Mouse (Mus musculus) frontal cortex, postnatal 14 days (tissue): Measurements from ENCODE around the gene Mms22l.
"Not testable (repeated sequence)": the region's sequence is repeated elsewhere in the genome, so short reads cannot be mapped to it uniquely, and the experiment has no call there.

Experiments
- DNase-seq, 2 experiments: peaks; one replicate each; pipeline ENCODE4 v3.0.0; 2022; ENCODE audit warnings: low spot score in 2 of 2

Gene Mms22l

GRCm38 (mm10) chr4:24620440-24620839, 124.2 kb downstream of the Mms22l start:
- DNase-seq, result no peak

GRCm38 (mm10) chr4:24621422-24622187, 125.4 kb downstream of the Mms22l start:
- peak; percentile 14 to 18 for DNase-seq

GRCm38 (mm10) chr4:24625951-24626584, 129.8 kb downstream of the Mms22l start:
- DNase-seq, result no peak

DNA sequence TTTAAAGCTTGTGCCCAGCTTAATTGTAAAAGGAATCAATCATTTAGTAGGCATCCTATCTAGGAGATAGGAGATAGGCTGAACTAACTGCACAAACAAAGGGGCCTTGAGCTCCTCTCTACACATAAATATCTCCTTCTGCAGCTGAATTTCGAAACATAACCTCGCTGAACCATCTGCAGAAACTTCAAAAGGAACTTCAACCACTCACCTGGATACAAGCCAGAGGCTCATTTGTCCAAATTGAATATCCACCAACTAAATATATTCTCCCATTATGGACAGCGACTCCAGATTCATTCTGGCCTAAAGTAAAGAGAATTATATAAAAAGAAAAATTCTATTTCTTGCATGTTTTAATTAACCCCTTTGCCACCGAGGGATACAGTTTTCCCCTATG, 130.4 kb downstream of the Mms22l start:
- no peak for DNase-seq

- no peak for DNase-seq
These were observed 131.6 kb downstream of the Mms22l start for GRCm38 (mm10) chr4:24627871-24628270.

GRCm38 (mm10) chr4:24630430-24630829, 134.2 kb downstream of the Mms22l start:
- DNase-seq, result no peak

DNA sequence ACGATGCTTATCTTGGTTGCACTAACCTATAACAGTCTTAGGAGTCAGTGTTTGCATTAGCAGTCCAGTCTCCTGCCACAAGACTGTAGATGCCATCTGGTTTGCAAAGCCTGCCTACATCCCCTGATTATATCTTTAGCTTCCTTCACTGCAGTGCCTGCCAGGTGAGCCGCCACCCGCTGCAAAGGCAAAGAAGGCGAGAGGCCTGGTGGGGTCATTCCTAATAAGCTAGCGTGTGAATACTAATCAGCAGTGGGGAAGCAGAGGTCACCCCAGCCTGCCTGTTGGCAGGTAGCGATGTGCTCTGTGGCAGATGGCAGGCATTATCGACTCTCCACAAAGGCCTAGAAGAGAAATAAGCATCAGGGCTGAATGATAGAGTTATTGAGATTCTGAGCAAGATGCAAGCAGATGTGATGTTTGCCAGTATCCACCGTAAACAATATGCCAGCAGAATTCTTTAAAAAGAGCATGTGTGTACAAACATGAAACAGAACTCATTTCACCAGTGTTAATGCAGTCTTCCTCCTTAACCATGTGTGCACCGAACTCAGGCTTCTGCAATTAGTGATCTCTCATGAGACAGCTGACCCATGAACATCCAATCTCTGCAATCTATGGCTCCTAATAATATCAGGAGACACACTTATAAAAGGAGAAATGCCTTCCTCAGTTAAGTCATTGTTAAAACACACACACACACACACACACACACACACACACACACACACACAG, 135.1 kb downstream of the Mms22l start:
- DNase-seq, result no peak

DNA sequence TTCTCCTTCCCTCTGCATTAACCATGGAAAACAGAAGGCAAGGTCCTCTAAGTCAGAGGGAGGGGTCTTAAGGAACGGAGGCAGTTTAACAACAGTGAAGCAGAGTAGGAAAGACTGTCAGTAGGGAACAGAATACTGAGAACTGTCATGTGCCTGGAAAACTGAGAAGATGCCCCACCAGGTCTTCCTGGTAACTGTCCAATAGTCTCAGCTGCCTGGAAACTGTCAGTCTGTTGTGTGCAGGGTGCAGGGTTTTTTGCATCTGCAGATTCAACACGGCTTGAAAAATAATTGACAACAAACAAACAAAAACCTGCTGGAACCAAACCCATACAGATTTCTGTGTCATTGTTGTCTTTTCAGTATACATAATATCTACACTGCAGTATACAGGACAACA, 146.1 kb downstream of the Mms22l start:
- no peak for DNase-seq

GRCm38 (mm10) chr4:24644735-24645134, 148.5 kb downstream of the Mms22l start:
- DNase-seq, result not testable (repeated sequence)
